Mouse (Mus musculus): Measurements from ENCODE around the gene Zscan20. TPM values are rescaled to one million over a fixed set of nuclear protein-coding genes. Genes with fewer than 3 reads are reported as not detected.

Gene Zscan20
- 1 to 10 TPM; 4.3 to 5.6 TPM for total RNA-seq (2021)
- long read RNA-seq, experiment 1, full-length matches to known transcripts = 1 of 5 reads
- long read RNA-seq, experiment 1, partial matches to known transcripts = 1 of 5 reads
- long read RNA-seq, experiment 1, other reads (novel, unspliced or antisense) = 3 of 5 reads
- long read RNA-seq, experiment 2, partial matches to known transcripts = 1 of 3 reads
- long read RNA-seq, experiment 2, other reads (novel, unspliced or antisense) = 2 of 3 reads

- DNase-seq = peak; percentile 94
Observed at GRCm38 (mm10) chr4:128609925-128610402, at the start of gene Zscan20. TSS of gene Zscan20 (minus strand) at chr4:128610098.

DNA sequence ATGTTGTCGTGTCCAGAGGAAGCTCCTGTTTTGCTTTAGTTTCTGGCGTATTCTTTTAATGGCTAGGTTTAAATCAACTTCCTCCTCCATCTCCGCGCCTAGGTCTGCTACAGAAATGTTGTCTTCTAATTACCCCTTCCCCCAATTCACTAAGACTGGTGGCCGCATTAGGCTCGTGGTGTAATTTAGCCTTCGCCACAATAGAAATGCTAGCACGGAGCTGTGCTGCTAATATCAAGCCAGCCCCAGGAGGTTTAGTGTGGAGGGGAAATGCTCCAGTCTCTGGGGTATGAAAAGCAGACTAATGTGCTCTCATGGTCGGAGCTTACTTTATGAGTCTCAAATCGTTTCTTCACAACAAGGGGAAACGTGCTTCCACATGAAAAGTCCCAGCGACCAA lies 45.5 kb upstream of the Zscan20 start:
- DNase-seq = no peak

GRCm38 (mm10) chr4:128654505-128655381 lies 44.8 kb upstream of the Zscan20 start, which contains the start of gene Phc2:
TSS of gene Phc2 (plus strand) at chr4:128654702.
- DNase-seq = peak; percentile 94

GRCm38 (mm10) chr4:128652584-128653298 lies 42.8 kb upstream of the Zscan20 start:
- peak; percentile 42 for DNase-seq

DNA sequence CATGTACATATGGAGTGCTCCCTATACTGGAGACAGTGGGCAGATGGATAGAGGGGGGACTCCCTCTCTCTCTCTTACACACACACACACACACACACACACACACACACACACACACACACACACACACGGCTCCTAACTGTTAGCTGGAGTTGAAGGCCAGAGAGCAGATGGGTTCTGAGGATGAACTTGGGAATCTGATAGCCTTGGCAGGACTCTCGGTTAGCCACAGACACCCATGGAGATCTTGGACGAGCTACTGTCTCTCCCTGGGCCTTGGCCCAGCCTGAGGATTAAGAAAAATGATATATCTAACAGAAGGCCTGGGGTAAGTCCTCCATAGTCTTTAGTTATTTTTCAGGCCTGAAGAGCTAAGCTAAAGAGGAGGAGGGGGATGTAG lies 41.6 kb upstream of the Zscan20 start:
- no peak for DNase-seq

GRCm38 (mm10) chr4:128648567-128649255 lies 38.8 kb upstream of the Zscan20 start:
- DNase-seq = no peak

DNA sequence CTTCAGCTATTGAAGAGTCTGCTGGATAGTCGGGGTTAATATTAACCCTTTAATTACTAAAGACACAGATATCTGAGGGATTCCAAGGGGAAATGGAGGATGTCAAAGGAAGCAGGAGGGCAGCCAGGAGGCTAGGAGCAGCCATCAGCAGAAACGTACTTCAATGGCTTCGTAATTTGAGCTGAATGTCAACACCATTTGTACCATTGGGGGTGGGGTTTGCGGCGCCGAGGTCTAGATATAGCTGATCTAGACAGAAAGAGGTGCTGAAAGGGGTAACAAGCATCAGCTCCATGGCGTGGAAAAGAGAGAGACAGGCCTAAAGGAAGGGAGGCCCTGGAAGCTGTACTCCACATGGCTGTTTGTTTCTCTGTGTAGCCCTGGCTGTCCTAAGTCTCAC lies 36.9 kb upstream of the Zscan20 start:
- DNase-seq = no peak

GRCm38 (mm10) chr4:128645896-128646295 lies 36.0 kb upstream of the Zscan20 start:
- DNase-seq = no peak

GRCm38 (mm10) chr4:128641766-128642717 lies 32.1 kb upstream of the Zscan20 start:
- DNase-seq = no peak

GRCm38 (mm10) chr4:128638265-128638923 lies 28.5 kb upstream of the Zscan20 start:
- DNase-seq = no peak

DNA sequence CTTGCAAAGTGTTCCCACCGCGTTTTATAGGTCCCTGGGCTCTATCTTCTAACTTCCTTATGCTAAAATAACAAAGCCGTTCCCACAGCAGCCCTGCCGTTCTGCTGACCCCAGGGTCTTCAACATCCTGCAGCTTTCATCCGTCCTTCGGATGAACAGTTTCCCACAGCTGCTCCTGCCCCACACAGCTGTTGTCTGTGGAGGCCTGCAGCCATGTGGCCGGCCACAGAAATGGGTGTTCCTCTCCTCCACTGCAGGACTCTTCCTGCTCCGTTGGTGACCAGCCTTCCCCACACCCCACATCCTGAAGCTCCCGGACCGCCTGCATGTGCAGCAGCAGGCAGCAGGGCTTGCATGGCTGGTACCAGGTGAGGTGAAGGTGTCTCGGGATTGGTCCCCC lies 27.4 kb upstream of the Zscan20 start:
- no peak for DNase-seq

- peak; percentile 47 for DNase-seq
Observed at GRCm38 (mm10) chr4:128635894-128636585, 26.1 kb upstream of the Zscan20 start.

GRCm38 (mm10) chr4:128635451-128635850 lies 25.6 kb upstream of the Zscan20 start:
- DNase-seq = no peak

DNA sequence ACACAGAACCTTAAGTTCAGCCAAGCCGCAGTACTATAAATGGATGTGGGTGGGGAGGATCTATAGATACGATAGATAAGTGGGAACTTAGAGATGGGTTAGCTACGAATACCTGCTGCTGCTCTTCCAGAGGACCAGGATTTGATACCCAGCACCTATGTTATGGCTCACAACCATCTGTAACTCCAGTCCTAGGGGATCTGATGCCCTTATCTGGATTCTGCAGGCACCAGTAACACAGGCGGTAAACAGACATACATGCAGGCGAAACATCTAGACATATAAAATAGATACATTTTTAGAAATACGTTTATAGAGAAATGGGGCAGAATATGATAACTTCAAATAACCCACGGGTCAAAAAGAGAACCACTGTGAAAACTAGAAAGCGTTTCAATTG lies 11.2 kb upstream of the Zscan20 start:
- DNase-seq = no peak

- no peak for DNase-seq
Observed at GRCm38 (mm10) chr4:128620572-128620971, 10.7 kb upstream of the Zscan20 start.

GRCm38 (mm10) chr4:128618963-128619362 lies 9.1 kb upstream of the Zscan20 start:
- DNase-seq = no peak

GRCm38 (mm10) chr4:128618246-128618911 lies 8.5 kb upstream of the Zscan20 start, which contains the start of gene Tlr12:
TSS of gene Tlr12 (minus strand) at chr4:128618619.
- no peak for DNase-seq

DNA sequence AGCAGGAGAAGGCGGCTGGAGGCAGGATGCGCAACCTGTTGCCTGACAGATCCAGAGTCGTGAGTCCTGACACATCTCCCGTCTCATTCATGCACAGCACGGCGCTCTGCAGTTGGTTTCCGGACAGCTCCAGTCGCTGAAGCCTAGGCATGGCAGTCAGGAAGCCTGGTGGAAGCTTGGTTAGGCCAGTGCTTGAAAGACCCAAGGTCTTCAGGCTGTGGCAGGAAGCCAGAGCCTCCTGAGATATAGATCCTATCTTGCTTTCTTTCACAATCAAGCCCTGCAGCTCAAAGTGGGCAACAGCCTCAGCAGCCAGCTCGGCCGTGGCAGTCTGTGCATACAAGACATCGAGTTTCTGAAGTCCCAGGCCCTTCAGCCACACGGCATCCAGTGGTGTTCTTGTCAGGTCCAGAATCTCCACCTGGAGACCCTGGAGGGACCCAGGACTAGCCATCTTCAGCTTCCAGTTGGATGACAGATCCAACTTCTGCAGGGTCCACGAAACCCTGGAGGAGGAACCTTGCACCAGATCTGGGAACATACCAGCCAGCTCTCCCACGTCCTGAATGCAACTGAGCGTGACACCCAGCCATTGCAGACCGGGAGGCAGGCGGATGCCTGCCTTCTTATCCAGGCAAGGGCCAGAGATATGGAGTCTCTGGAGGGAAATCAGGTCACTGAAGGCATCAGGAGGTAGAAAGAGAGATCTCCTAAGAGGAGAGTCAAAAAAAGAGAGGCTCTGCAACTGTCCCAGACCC lies 7.6 kb upstream of the Zscan20 start:
- peak; percentile 42 for DNase-seq

Measured in adrenal gland, postnatal 10 days (tissue).